Mouse (Mus musculus) kidney, adult 18-20 months (tissue): ENCODE measurements at regions not wholly inside any gene's neighbourhood (a gene's known extent, or its start where the extent isn't known, plus 50 kb on each side); places are given as distances from the start of the nearest gene placed in this dataset.

Experiments
- DNase-seq: peaks from one replicate; pipeline ENCODE4 v3.0.0; 2021

DNA sequence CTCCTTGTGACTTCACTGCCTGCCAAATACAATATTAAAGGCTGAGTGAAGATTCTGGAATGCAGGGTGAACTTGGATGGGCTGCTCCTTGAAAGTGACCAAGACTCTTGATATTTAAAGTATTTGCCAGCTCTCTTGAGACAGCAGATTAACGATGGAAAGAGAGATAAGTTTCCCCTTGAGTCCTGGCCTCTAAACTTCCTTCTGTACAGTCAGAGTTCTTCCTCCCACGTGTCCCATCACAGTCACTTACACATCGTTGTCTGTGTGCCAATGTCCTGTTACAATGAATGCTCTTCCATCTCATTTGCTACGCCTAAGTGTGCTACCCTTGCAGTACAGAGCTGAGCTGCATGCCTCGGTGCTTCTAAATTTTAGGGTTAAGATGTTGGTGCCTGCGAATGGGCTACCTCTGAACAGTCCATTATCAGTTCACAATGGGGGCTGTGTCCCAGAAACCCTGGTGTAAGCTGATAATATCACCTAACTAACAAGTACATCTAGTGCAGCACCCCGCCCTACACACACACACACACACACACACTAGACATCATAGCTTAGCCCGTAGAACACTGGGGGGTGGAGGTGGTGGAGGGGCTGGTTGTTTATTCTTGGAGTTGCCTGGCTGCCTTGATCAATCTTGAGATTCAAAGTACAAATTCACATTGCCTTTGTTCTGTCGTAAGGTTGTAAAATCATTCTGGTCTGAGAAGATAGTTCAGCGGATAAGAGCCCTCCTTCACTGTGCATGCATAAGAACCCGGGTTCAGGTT lies 207.9 kb upstream of the Pgrmc2 start:
- DNase-seq, result no peak

DNA sequence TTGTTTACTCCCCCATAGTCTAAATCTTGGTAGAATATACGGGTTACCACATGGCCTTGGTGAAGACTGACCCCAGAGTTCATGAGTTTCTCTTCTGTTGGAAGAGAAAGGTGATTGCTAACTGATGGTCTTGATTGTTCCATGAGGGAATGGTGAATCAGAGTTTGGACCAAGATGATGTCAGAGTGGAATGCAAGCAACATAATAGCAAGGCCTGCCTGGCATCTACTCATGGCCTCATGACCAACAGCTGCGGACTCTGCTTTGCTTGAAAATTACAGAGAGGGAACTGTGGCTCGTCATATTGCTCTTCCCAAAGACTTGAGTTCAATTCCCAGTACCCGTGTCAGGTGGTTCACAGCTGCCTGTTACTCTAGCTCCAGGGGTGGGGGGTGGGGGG lies 205.9 kb upstream of the Pgrmc2 start:
- DNase-seq, result no peak

DNA sequence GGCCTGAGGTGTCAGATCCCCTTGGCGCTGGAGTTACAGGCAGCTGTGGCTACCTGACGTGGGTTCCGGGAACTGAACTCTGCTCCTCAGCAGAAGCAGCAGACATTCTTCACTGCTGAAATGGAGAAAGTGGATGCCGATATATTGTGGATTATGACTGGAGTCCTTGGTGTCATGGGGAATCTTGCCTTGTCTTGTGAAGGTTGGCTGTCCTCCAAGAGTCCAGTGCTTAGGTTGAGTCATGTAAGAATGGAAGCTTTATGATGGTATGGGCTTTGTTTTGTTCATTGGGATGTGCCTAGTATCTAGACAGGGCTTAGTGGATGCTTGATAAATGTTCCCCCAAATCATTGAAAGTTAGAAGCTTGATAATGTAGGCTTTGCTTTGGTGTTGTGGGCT lies 205.2 kb upstream of the Pgrmc2 start:
- DNase-seq, result no peak

DNA sequence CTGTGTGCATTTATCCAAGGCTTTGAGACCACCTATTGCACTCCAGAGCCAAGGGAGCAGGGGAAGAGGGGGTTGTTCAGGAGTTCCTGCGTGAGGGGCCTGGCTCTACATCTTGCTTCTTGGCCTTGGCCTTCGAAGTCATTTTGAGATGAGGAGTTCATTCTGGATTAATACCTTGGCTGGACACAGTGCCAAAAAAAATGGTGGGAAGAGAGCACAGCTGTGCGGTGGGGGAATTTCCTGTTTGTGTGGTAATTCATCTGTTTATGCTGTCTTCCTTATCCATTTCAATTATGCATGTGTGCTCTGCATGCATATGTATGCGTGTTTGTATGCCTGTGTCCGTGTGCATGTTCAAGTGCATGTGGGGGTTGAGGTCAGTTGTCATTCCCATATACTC lies 202.5 kb upstream of the Pgrmc2 start:
- DNase-seq, result no peak

DNA sequence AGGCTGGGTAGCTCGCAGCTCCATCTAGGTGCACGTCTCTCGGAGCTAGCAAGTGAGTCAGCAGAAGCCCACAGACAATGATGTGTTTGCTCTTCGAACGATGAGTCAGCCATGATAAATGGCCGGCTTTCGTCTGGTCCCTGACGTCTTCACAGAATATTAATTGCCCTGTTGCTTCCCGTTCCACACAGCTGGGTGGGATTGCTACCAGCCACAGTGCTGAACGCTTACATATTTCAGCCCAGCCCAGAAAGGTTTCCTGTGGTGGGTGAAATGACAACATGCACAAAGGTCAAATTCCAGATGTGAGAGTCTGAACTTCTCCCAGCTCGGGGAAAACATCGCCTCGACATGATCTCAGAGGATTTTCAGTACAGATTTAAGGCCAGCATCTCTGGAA lies 202.1 kb upstream of the Pgrmc2 start:
- peak; percentile 36 for DNase-seq

DNA sequence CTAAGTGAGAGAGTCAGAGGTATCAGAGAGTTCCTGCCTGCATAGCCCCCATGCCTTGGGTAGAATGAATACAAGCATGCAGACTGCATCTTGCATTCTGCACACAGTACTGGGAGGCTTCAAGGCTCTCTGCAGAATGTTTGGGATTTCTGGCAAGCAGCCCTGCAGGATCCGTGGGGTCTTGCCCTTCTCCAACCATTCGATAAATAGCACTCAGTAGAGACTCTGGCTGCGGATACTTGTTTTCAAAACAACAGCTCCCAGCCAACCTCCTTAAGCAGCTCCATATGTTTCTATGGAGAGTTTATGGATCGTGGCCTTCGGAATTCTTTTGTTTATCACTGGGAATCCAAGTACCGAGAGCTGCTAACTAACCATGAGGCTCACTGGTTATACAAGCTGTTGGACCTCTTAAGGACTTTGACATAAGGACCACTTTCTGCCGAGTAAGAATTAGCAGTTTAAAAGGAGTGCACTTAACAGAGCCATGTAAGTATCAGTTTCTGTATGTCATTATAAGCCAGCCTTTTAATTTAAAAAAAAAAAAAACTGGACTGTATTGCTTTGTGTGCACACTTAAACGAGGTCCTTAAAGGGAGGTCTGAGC lies 199.7 kb upstream of the Pgrmc2 start:
- DNase-seq, result no peak

DNA sequence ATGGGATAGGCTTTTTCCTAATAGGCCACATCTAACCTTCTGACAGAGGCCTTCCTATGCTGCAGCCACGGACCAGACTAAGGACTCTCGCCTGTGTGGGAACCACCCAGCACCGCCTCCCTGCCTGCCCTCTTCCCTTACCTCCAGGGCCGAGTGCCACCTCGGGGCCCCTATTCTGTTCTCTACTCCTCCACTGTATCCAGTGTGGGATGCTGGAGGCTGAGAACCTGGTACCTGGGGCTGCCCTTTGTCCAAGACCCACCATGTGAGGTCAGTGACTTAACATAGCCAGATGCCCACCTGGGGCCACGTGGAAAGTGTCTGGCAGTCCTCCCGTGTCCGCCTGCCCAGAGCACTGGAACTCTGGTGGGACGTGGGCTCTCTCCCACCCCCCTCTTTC lies 193.2 kb upstream of the Pgrmc2 start:
- DNase-seq, result no peak

DNA sequence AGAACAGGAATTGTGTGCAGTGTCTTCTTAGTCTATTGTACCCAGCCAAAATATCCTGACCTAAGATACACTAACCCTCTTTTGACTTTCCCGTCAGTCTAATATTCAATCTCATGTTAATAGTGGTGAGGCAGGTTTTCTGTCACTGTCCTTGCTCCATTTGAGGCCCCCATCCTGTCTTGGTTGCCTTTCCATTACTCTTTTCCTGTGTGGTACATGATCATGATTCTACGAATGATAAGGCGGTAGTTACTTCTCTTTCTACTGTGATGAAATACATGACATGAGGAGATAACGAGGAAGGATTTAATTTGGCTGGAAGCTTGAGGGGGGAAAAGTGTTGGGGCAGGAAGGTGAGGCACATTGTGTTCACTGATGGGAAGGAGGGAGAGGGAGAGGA lies 185.7 kb upstream of the Pgrmc2 start:
- no peak for DNase-seq

DNA sequence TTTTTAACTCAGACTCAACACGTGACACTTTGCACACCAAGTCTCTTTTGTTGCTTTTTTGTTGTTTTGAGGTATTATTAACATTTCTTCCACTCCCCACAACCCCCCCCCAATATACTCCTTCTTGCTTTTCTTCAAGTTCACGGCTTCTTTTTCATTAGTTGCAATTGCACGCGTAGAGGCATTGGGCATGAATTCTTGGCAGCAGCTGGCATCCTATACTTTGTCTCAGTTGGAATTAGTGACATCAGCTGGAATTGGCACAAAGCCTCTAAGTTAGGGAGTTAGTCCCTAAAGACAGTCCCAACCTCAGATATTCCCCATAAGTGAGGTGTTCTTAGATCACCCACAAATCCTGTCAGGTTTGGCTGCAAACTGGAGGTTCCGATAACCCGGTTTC lies 183.4 kb upstream of the Pgrmc2 start:
- DNase-seq, result no peak

DNA sequence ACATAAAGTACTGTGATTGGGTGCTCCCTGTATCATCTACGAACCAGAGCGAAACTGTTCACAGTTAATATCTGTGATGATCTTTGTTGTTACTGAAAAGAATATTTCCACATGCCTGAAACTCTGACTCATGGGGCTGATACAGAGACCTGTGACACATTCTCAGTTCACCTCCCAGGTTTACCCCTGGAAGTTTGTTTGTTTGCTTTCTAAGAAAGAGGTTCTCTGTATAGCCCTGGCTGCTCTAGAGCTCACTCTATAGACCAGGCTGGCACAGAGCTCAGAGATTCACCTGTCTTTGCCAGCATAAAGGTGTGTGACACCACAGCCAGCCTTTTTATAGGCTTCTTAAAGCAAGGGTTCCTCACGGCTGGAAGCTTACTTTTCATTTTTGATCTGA lies 182.6 kb upstream of the Pgrmc2 start:
- DNase-seq, result no peak

DNA sequence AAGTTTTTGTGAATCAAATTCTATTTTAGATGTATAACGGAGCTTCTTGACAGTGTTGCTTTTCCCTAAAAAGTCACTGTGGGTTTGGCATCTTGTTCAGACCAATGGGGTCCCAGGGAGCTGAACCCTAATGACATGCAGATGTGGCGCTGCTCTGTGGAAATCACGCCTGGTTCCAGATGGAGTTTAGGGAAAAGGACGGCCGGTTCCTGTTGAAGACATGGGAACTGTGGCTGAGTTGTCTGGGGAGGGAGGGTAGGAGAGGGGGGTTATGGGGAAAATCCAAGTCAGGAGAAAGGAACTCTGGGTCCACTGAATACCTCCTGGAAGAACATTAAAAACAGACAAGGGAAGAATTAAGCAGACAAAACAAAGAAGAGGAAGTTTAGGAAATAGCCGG lies 175.4 kb upstream of the Pgrmc2 start:
- DNase-seq, result no peak

DNA sequence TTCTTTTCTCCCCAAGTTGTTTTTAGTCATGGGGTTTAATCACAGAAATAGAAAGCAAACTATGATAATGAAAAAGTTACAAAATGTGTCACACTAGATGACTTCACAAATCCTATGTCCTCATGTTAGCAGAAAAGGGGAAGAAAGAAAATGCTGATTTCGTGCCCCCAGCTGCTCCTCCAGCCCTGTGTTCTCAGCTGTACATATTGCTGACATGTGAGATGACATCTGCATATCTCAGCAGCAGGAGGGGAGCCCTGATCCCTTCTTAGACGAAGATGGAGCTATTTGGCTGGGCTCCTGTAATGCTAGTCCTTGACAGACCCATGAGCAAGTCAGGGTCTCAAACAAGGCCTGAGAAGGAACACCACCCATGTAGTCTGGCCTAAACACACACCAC lies 162.1 kb upstream of the Pgrmc2 start:
- no peak for DNase-seq

DNA sequence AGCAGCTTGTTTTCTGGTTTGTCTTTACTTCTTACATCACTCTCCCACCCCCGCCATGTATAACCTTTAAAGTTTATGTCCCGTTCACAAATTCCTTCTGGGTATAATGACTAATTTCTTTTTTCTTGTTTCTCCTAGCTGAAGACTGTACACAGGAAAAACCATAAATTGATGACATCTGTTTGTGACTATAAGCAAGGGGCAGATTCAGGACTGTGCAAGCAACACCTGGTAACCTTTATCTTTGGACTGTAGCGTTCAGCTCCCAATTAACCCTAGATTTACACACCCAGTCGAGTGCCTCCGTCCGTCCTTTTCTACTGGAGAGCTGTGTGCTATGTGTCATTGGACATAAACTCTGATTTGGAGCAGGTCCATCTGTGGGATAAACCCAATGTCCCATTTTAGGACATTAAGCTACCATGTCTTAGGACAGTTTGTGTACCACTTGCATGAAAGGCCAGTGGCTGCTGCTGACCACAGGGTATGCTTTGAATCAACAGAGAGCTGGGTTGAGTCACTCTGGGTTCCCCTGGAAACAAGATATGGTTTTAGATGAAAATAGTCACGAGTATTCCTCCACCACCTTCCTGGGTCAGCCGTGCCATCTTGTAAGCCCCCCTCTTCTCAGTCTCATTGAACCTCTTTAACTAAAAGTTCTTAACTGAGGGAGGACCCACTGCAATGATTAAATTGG lies 159.2 kb upstream of the Pgrmc2 start:
- DNase-seq, result no peak

DNA sequence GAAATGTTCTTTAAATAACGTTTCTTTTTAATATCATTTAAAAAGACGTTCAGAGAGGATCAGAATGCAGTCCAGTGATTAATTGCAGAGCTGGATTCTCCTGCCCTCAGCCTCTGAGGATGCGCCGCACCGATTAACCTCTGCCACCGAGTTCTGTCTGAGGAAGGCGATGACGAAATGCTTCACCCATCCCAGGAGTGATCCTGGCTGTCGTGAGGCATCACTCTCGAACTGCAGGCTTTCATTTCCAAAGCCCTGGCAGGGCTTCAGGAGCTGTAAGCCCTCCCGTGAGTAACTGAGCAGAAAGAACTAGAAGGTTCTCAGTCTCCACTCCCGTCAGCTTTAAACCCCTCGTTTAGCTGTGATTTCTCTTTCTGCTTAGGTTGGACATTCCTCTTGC lies 157.0 kb upstream of the Pgrmc2 start:
- DNase-seq, result no peak

DNA sequence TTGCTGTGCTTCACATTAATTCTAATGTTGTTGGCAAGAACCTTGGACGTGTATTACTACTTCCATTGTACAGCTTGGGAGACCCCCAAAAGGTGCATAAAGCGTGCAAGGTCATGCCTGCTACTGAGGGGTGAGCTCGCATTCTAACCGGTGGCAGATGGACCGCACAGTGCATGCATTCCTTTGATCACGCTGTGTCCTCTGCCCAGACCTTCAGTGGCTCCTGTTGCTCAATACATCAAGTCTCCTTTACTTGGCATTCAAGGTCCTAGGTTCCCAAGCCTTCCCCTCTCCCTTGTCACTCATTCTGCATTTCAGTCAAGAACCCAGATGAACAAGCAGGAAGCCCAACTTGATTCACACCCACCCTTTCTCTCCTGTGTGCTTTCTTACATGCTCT lies 156.4 kb upstream of the Pgrmc2 start:
- DNase-seq, result no peak

DNA sequence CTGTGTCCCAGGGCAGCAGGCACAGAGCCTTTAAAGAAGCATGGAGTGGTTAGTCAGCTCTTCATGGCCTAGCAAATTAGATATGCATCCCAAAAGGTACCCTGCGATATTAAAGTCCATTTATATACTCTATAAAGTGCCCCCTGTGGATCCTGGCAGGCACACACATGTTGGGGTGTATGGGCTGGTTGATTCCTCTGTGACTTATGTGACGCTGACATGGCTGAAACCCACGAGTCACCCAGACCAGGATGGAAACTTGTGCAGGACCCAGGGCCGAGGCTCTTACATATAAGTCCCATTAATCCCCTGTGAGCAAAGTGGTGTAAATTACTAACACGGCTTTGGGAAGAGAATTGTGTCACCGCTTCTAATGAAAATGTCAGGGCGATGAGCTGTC lies 155.2 kb upstream of the Pgrmc2 start:
- DNase-seq, result no peak

DNA sequence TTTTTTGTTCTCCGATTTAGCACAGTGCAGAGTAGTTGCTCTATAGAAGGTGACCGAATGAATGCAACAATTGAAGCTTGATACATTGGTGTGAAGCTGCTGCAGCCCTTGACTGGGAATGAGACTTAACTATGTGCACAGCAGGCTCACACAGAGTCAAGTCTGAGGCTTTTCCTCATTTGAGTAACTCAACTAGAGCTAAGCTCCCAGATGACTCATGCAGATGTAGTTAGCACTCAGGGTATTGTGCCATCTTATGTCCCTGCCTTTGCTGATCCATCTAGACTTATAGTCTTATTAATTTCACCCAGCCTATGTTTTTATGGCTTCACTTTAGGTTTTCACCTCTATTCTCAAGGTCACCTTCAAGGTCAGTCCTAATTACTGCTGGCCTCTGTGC lies 152.8 kb upstream of the Pgrmc2 start:
- no peak for DNase-seq

DNA sequence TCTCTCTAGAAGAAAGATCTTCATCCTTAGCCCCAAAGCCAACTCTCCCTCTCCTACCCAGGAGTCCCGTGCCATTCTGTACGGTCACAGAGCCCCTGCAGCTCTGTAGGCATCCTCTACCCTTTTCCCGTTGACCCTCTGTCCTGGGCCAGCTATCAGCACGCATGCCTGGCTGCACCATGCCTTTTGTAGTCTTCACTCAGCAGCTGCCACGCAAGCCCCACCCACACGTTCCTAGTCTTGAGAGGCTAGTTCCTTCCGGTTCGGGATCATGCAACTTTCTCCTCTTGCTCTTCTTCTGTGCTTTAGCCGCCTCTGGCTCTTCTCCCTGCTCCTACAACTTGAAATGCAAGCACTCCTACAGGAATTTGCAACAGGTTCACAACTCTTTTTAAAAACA lies 152.1 kb upstream of the Pgrmc2 start:
- DNase-seq, result no peak

DNA sequence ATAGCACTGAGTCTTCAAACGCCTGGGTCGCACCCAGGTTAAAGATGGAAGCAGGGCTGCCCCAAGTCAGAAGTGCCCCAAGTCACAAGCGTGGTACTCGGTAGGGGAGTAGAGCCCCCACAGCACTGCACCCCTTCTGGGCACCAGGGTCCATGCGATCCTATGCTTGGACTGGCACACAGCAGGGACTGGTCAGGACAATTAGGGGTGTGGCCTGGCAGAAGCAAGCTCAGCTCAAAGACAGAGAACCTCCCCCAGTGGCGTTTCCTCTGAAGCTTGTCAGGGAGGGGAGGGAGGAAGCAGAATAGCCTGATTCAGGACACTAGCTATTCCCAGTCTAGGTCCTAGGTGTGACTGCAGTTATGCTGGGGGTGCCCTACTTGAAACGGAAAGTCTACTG lies 151.3 kb upstream of the Pgrmc2 start:
- no peak for DNase-seq

DNA sequence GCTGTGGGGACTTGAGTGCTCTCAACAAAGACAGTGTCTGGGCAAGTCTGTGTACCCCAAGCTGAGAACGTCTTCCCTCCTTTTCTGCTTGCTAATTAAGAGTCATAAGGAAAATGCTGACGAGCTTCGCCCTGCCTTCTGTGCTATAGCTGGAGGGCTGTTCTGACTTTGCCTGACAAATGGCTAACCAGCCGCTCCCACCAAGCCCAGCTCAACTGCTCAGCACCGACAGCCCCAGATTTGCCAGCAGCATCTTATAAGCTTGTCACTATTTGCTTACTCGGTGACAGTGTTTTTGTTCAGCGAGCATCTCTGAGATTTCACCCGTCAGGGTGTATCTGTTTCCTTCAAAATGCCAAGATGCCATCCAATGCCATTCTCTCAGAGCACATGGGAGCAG lies 150.6 kb upstream of the Pgrmc2 start:
- no peak for DNase-seq

DNA sequence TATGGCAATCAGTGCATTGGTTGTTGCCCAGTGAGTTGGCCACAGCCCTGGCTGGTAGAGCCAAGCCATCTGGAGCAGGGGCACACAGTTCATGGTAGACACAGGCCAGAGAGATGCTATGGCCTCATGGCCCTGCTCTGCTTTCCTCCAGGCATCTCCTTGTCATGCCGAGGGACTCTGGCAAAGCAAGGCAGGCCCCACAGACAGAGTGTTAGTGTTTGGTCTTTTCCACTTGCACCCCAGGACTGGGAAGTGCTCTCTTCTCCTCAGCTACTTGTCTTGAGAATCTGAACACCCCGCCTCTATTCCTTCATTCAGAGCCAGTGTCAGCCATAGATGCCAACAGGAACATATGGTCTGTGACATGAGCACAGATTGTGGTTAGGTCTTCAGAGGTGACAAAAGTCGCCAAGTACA lies 148.1 kb upstream of the Pgrmc2 start:
- no peak for DNase-seq

DNA sequence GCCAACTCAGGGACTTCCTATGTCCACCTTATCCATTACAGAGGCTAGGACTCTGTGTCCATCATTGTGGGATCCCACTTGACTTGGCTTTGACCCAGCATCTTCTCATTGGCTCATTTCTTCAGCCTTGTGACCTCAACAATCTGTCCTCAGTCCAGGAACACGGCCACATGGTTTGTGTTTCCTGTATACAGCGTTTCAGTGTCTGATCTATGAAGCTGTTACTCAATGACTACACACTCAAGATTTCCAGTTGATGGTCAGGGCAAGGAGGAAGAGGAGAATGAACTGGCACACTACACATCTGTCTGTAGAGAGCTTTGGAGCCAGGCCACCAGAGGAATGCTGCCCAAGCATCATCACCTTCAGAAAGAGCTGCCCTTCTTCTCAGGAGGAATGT lies 146.6 kb upstream of the Pgrmc2 start:
- DNase-seq, result no peak

DNA sequence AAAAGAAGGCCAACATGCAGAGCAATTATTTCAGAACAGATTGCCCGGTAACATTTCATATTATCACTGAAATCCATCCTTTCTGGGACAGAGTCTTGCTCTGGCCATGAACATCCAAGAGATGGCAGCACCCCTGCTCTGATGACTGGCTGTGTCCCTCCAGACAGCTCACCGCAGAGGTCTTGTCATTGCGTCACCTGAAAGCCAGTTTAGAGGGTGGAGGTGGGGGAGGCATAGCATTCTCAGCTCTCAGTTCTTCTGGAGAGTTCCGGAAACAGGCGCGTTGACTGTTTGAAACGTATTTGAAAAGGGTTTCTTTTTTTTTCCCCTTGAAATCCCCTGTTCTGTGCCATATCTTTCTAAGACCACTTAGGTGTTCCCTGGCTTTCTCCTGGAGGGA lies 145.7 kb upstream of the Pgrmc2 start:
- peak; percentile 33 for DNase-seq

DNA sequence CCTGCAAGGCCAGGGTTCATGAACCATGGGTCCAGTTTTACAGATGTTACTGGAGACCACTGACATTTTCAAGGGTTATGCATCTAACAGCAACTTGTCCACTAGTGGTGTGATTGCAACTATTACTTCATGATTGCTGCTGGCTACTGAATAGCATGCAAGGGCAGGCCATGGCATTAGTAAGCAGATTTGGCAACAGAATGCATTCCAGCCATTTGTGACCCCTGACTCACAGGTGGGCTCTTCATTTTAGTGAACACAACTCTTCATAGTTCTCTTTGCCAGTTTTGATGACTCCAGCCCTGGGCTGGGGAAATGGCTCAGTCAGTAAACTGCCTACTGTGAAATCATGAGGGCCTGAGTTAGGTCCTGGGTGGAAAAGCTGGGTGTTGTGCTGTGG lies 137.9 kb upstream of the Pgrmc2 start:
- DNase-seq, result no peak

DNA sequence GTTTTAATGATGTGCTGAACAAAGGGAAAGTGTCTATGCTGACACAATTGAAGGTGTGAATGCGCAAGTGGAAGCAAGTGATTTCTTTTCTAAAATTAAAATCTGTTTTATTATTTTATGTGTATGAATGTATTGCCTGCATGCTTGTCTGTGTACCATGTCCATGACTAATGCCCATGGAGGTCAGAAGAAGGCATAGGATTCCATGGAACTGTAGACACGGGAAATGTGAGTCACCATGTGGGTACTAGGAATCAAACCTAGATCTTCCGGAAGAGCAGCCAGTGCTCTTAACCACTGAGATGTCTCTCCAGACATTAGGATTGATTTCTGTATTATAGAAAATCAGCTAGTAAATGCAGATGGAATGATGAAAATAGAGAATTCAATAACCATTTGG lies 134.9 kb upstream of the Pgrmc2 start:
- no peak for DNase-seq
